Mouse (Mus musculus): ENCODE measurements around the gene Arl5c. TPM values are rescaled to one million over a fixed set of nuclear protein-coding genes. Genes with fewer than 3 reads are reported as not detected.
"Not testable (repeated sequence)": the region's sequence is repeated elsewhere in the genome, so short reads cannot be mapped to it uniquely, and the experiment has no call there.

The Arl5c gene
- polyA plus RNA-seq, 1 experiment from 2014 or later = 14.7 TPM

GRCm38 (mm10) chr11:97956905-97957560 lies 38.9 kb downstream of the Arl5c start:
- Histone ChIP-seq H3K27ac (no peak overlapping the region), H3K27me3 (no peaks in the 10 kb centered on the region), H3K36me3 (no peaks in the 10 kb centered on the region), H3K9ac (no peak overlapping the region), H3K4me3 (no peak overlapping the region), H3K4me1 (peaks cover 9% of the 10 kb centered on the region; the same call in 1 of the 2 replicates), H3K4me2 (no peak overlapping the region), H3K9me3 (no peaks in the 10 kb centered on the region)
- WGBS = 59% methylated on average over 6 of the region's 6 CpGs
- ATAC-seq (ENCODE audit: insufficient number of reproducible peaks, insufficient read depth, low FRiP score, low TSS enrichment, low read depth) = no peak

GRCm38 (mm10) chr11:97955915-97956314 lies 40.1 kb downstream of the Arl5c start:
- H3K9ac ChIP-seq = no peak overlapping the region
- no peaks in the 10 kb centered on the region for H3K27me3 ChIP-seq
- no peak for ATAC-seq (ENCODE audit: insufficient number of reproducible peaks, insufficient read depth, low FRiP score, low TSS enrichment, low read depth)
- no peaks in the 10 kb centered on the region for H3K9me3 ChIP-seq
- no peak overlapping the region for H3K4me3 ChIP-seq
- H3K4me1 ChIP-seq = peaks cover 9% of the 10 kb centered on the region; the same call in 1 of the 2 replicates
- H3K27ac ChIP-seq = no peak overlapping the region
- H3K4me2 ChIP-seq = no peak overlapping the region
- no peaks in the 10 kb centered on the region for H3K36me3 ChIP-seq
- WGBS = 48% methylated on average over 4 of the region's 4 CpGs

- no peak for ATAC-seq (ENCODE audit: insufficient number of reproducible peaks, insufficient read depth, low FRiP score, low TSS enrichment, low read depth)
- H3K27me3 ChIP-seq = no peaks in the 10 kb centered on the region
- no peak overlapping the region for H3K4me2 ChIP-seq
- H3K36me3 ChIP-seq = no peaks in the 10 kb centered on the region
- H3K27ac ChIP-seq = no peak overlapping the region
- H3K4me3 ChIP-seq = no peak overlapping the region
- H3K4me1 ChIP-seq = peaks cover 10% of the 10 kb centered on the region; the same call in 1 of the 2 replicates
- 76% methylated on average over 9 of the region's 9 CpGs for WGBS
- H3K9me3 ChIP-seq = no peaks in the 10 kb centered on the region
- no peak overlapping the region for H3K9ac ChIP-seq
These were observed 40.7 kb downstream of the Arl5c start for GRCm38 (mm10) chr11:97955146-97955902.

GRCm38 (mm10) chr11:97954469-97955141 lies 41.4 kb downstream of the Arl5c start:
- ATAC-seq (ENCODE audit: insufficient number of reproducible peaks, insufficient read depth, low FRiP score, low TSS enrichment, low read depth) = no peak
- 79% methylated on average over 14 of the region's 14 CpGs for WGBS
- no peaks in the 10 kb centered on the region for H3K9me3 ChIP-seq
- H3K36me3 ChIP-seq = no peaks in the 10 kb centered on the region
- H3K27me3 ChIP-seq = no peaks in the 10 kb centered on the region
- H3K9ac ChIP-seq = no peak overlapping the region
- H3K27ac ChIP-seq = no peak overlapping the region
- peaks cover 14% of the 10 kb centered on the region; the same call in 1 of the 2 replicates for H3K4me1 ChIP-seq
- no peak overlapping the region for H3K4me2 ChIP-seq
- no peak overlapping the region for H3K4me3 ChIP-seq

GRCm38 (mm10) chr11:97953939-97954275 lies 42.1 kb downstream of the Arl5c start:
- Histone ChIP-seq H3K27me3 (no peaks in the 10 kb centered on the region), H3K4me2 (no peak overlapping the region), H3K4me1 (0 out of 2 replicates have a peak, but pooled peaks cover 10% of the 10 kb centered on the region), H3K9ac (no peak overlapping the region), H3K9me3 (no peaks in the 10 kb centered on the region), H3K36me3 (no peaks in the 10 kb centered on the region), H3K27ac (no peak overlapping the region), H3K4me3 (no peak overlapping the region)
- WGBS = 90% methylated on average over 6 of the region's 6 CpGs
- no peak for ATAC-seq (ENCODE audit: insufficient number of reproducible peaks, insufficient read depth, low FRiP score, low TSS enrichment, low read depth)

GRCm38 (mm10) chr11:97953179-97953938 lies 42.6 kb downstream of the Arl5c start:
- 0 out of 2 replicates have a peak, but pooled peaks cover 10% of the 10 kb centered on the region for H3K4me1 ChIP-seq
- no peak overlapping the region for H3K4me3 ChIP-seq
- WGBS = 79% methylated on average over 16 of the region's 16 CpGs
- H3K36me3 ChIP-seq = no peaks in the 10 kb centered on the region
- H3K27me3 ChIP-seq = no peaks in the 10 kb centered on the region
- H3K27ac ChIP-seq = no peak overlapping the region
- H3K9ac ChIP-seq = no peak overlapping the region
- ATAC-seq (ENCODE audit: insufficient number of reproducible peaks, insufficient read depth, low FRiP score, low TSS enrichment, low read depth) = no peak
- no peak overlapping the region for H3K4me2 ChIP-seq
- H3K9me3 ChIP-seq = no peaks in the 10 kb centered on the region

GRCm38 (mm10) chr11:97952367-97953006 lies 43.5 kb downstream of the Arl5c start:
- no peak overlapping the region for H3K27ac ChIP-seq
- no peak overlapping the region for H3K9ac ChIP-seq
- H3K36me3 ChIP-seq = no peaks in the 10 kb centered on the region
- 0 out of 2 replicates have a peak, but pooled peaks cover 10% of the 10 kb centered on the region for H3K4me1 ChIP-seq
- no peak overlapping the region for H3K4me3 ChIP-seq
- no peaks in the 10 kb centered on the region for H3K9me3 ChIP-seq
- H3K4me2 ChIP-seq = no peak overlapping the region
- no peak for ATAC-seq (ENCODE audit: insufficient number of reproducible peaks, insufficient read depth, low FRiP score, low TSS enrichment, low read depth)
- 72% methylated on average over 1 of the region's 1 CpGs for WGBS
- H3K27me3 ChIP-seq = no peaks in the 10 kb centered on the region

GRCm38 (mm10) chr11:97949703-97950475 lies 46.1 kb downstream of the Arl5c start:
- Histone ChIP-seq H3K9ac (no peak overlapping the region), H3K4me1 (0 out of 2 replicates have a peak, but pooled peaks cover 13% of the 10 kb centered on the region), H3K27me3 (no peaks in the 10 kb centered on the region), H3K9me3 (no peaks in the 10 kb centered on the region), H3K4me2 (no peak overlapping the region), H3K4me3 (no peak overlapping the region), H3K27ac (no peak overlapping the region), H3K36me3 (no peaks in the 10 kb centered on the region)
- no peak for ATAC-seq (ENCODE audit: insufficient number of reproducible peaks, insufficient read depth, low FRiP score, low TSS enrichment, low read depth)
- 48% methylated on average over 20 of the region's 20 CpGs for WGBS

- Histone ChIP-seq H3K4me3 (no peak overlapping the region), H3K9me3 (no peaks in the 10 kb centered on the region), H3K27me3 (no peaks in the 10 kb centered on the region), H3K36me3 (no peaks in the 10 kb centered on the region), H3K9ac (no peak overlapping the region), H3K27ac (no peak overlapping the region), H3K4me1 (peaks cover 15% of the 10 kb centered on the region), H3K4me2 (no peak overlapping the region)
- no peak for ATAC-seq (ENCODE audit: insufficient number of reproducible peaks, insufficient read depth, low FRiP score, low TSS enrichment, low read depth)
- WGBS = 12% methylated on average over 7 of the region's 7 CpGs
These were observed 48.6 kb downstream of the Arl5c start for GRCm38 (mm10) chr11:97947426-97947825.

- peaks cover 15% of the 10 kb centered on the region for H3K4me1 ChIP-seq
- H3K27ac ChIP-seq; H3K9ac ChIP-seq; H3K4me2 ChIP-seq; H3K9me3 ChIP-seq; H3K36me3 ChIP-seq; H3K27me3 ChIP-seq; ATAC-seq (ENCODE audit: insufficient number of reproducible peaks, insufficient read depth, low FRiP score, low TSS enrichment, low read depth); H3K4me3 ChIP-seq: not testable (repeated sequence)
- 90% methylated on average over 7 of the region's 7 CpGs for WGBS
These were observed 50.2 kb downstream of the Arl5c start for GRCm38 (mm10) chr11:97945738-97946289.
